Mouse (Mus musculus) midbrain, embryonic 16.5 days (tissue): ENCODE data around the gene Mns1. TPM values are rescaled to one million over a fixed set of nuclear protein-coding genes. Genes with fewer than 3 reads are reported as not detected.
"Not testable (repeated sequence)": the region's sequence is repeated elsewhere in the genome, so short reads cannot be mapped to it uniquely, and the experiment has no call there.

Source experiments
- ATAC-seq: fragments of 200-750 bp; cut with Nextera tagmentation; 2 replicates; pipeline ENCODE4 v1.8.0; 2017; ENCODE audit warnings: moderate TSS enrichment
- H3K27ac ChIP-seq: fragments of 300-500 bp; sonication (generic); 2 replicates; pipeline ENCODE4 v1.5.1; 2014; ENCODE audit warnings: mild to moderate bottlenecking, low read length, mixed read lengths
- H3K27me3 ChIP-seq: fragments of 300-500 bp; sonication (generic); 2 replicates; pipeline ENCODE4 v1.6.1; 2014; ENCODE audit warnings: low read depth, low read length, mixed read lengths; ENCODE audit not compliant: control insufficient read depth, insufficient read depth
- H3K36me3 ChIP-seq: fragments of 300-500 bp; sonication (generic); 2 replicates; pipeline ENCODE4 v1.6.1; 2014; ENCODE audit warnings: mild to moderate bottlenecking, low read length, moderate library complexity, mixed read lengths; ENCODE audit not compliant: control insufficient read depth, insufficient read depth
- H3K4me1 ChIP-seq: fragments of 300-500 bp; sonication (generic); 2 replicates; pipeline ENCODE4 v1.6.1; 2014; ENCODE audit warnings: mild to moderate bottlenecking, low read length, mixed read lengths; ENCODE audit not compliant: control insufficient read depth, insufficient read depth
- H3K4me2 ChIP-seq: fragments of 300-500 bp; sonication (generic); 2 replicates; pipeline ENCODE4 v1.6.1; 2014; ENCODE audit warnings: mild to moderate bottlenecking, low read length, mixed read lengths
- H3K4me3 ChIP-seq: fragments of 300-500 bp; sonication (generic); 2 replicates; pipeline ENCODE4 v1.5.1; 2014; ENCODE audit warnings: low read depth, mild to moderate bottlenecking, low read length, moderate library complexity, mixed read lengths
- H3K9ac ChIP-seq: fragments of 300-500 bp; sonication (generic); 2 replicates; pipeline ENCODE4 v1.6.1; 2014; ENCODE audit warnings: low read depth, low read length, mixed read lengths
- H3K9me3 ChIP-seq: fragments of 300-500 bp; sonication (generic); replicated peaks from 2 replicates; pipeline ENCODE4 v1.6.1; 2014; ENCODE audit warnings: mild to moderate bottlenecking, low read length, mixed read lengths; ENCODE audit not compliant: control insufficient read depth, poor library complexity, severe bottlenecking
- WGBS: fragments of 180-500 bp; shearing (Covaris S2); extraction: QIAGEN DNeasy Blood & Tissue Kit; methylation state at CpG from one replicate; pipeline ENCODE4 v1.1.7; 2014; 5-methylcytosine and 5-hydroxymethylcytosine counted together
- polyA plus RNA-seq: library from polyadenylated mRNA; unstranded; fragments of >200 nt; fragmentation: Nextera tagmentation; extraction: Ambion mirVana; gene quantifications from 2 replicates; pipeline ENCODE4 v1.2.1, GENCODE M21; 2015

The Mns1 gene
- polyA plus RNA-seq, 1 experiment from 2014 or later = 6.3 TPM

GRCm38 (mm10) chr9:72440948-72441926 is 3.4 kb downstream of the Mns1 start:
- no peak overlapping the region for H3K27ac ChIP-seq
- H3K27me3 ChIP-seq = no peaks in the 10 kb centered on the region
- H3K9me3 ChIP-seq = no peaks in the 10 kb centered on the region
- peaks cover 9% of the 10 kb centered on the region for H3K4me1 ChIP-seq
- H3K36me3 ChIP-seq = no peaks in the 10 kb centered on the region
- no peak overlapping the region for H3K9ac ChIP-seq
- ATAC-seq = no peak
- no peak overlapping the region for H3K4me2 ChIP-seq
- 84% methylated on average over 8 of the region's 8 CpGs for WGBS
- no peak overlapping the region for H3K4me3 ChIP-seq

DNA sequence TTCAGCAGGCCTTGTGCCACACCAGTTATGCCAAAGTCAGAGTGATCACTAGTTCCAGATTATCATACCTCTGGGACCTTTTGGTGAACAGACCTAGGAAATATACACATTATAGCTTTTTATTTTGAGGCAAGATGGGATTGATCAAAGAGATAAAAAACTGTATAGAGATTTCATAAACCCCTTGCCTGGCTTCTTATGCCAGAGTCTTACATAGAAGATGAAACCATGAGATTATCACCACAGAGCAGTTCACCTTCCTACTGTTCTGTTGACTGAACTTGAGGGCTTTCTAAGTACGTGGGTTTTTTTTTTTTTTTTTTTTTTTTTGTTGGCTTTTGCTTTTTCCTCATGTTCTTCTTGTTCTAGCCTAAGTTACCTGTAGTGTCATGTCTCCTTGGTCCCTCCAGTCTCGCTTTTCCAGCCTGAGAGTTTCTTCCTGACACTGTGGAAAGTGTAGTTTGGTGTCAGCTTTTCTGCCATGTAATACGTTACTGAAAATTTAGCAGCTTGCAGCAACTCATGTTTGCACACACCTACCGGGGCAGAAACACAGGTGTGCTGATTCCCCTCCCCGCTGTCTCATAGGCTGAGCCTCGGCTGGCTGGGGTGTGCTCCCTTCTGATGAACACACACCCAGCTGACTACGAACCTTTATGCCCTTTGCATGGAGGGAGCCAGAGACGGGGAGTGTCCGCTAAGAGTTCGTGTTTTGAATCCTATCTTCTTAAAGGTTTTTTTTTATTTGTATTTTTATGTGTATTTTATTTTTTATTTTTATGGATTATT is 4.3 kb downstream of the Mns1 start:
- ATAC-seq = no peak
- Histone ChIP-seq H3K27ac (no peak overlapping the region), H3K9me3 (no peaks in the 10 kb centered on the region), H3K4me3 (no peak overlapping the region), H3K4me1 (peaks cover 9% of the 10 kb centered on the region), H3K9ac (no peak overlapping the region), H3K27me3 (no peaks in the 10 kb centered on the region), H3K36me3 (no peaks in the 10 kb centered on the region), H3K4me2 (no peak overlapping the region)
- WGBS = 94% methylated on average over 10 of the region's 10 CpGs

DNA sequence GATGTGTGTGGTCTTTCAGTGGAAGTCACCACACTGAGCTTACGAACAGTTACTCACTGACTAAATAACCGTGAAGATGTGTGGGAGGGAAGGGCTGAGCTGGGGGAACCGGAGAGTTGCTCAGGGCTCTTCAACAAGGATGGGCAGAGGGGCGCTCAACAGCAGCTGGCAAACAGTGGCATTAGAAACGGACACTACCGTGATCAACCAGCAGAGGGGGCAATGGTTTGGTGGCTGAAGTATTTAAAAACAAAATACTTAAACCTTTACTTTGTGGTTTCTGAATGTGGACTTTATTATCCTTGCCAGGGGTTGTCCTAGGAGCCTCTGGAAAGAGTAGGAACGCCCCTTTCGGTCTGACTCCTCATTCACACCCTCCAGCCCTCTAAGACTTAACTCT is 10.2 kb downstream of the Mns1 start:
- 57% methylated on average over 8 of the region's 8 CpGs for WGBS
- H3K4me1 ChIP-seq = no peaks in the 10 kb centered on the region
- no peak overlapping the region for H3K27ac ChIP-seq
- no peaks in the 10 kb centered on the region for H3K9me3 ChIP-seq
- no peak overlapping the region for H3K4me3 ChIP-seq
- H3K27me3 ChIP-seq = no peaks in the 10 kb centered on the region
- H3K9ac ChIP-seq = no peak overlapping the region
- no peak overlapping the region for H3K4me2 ChIP-seq
- no peak for ATAC-seq
- no peaks in the 10 kb centered on the region for H3K36me3 ChIP-seq

DNA sequence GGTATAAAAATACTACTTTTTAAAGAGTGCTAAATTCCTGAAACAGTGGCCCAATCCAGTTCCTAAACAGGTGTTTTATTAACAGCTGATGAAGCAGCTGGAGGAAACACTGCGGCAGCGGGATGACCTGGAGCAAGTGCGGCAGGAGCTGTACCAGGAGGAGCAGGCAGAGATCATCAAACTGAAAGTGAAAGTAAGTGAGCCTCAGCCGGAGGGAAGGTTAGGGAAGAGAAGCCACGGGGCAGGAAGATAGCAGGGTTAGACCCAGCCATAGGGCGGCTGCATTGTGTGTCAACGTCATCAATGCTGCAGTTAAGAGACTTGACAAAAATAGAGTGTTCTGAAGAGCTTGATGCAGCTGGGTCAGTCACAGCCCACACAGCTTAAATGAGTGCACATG is 11.6 kb downstream of the Mns1 start:
- Histone ChIP-seq H3K27ac (no peak overlapping the region), H3K4me3 (no peak overlapping the region), H3K4me1 (no peaks in the 10 kb centered on the region), H3K9ac (no peak overlapping the region), H3K9me3 (no peaks in the 10 kb centered on the region), H3K27me3 (no peaks in the 10 kb centered on the region), H3K36me3 (no peaks in the 10 kb centered on the region), H3K4me2 (no peak overlapping the region)
- no peak for ATAC-seq
- WGBS = 86% methylated on average over 7 of the region's 7 CpGs

- Histone ChIP-seq H3K27me3 (no peaks in the 10 kb centered on the region), H3K4me3 (no peak overlapping the region), H3K4me2 (no peak overlapping the region), H3K4me1 (no peaks in the 10 kb centered on the region), H3K36me3 (no peaks in the 10 kb centered on the region), H3K9ac (no peak overlapping the region), H3K27ac (no peak overlapping the region), H3K9me3 (no peaks in the 10 kb centered on the region)
- no peak for ATAC-seq
- 91% methylated on average over 2 of the region's 2 CpGs for whole genome bisulfite sequencing
Observed at GRCm38 (mm10) chr9:72449841-72450240, 12.0 kb downstream of the Mns1 start.

DNA sequence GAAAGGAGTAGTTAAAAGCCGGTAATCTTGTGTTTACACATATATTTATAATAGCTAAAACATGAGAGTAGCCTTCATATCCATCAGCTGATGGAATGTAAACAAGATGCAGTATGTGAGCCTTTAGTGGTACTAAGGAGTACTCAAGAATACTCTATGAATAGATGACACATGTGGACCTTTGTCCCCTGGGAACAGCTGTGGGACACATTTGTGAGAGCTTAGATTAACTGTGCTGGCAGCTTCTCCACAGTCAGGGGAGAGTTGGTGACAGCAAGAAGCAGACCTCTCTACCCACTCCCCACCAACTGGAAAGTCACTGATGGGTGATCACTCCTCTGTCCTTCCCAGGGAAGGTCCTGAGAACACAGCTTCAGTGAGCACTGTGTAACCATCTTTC is 12.6 kb downstream of the Mns1 start:
- H3K4me3 ChIP-seq = no peak overlapping the region
- no peaks in the 10 kb centered on the region for H3K36me3 ChIP-seq
- no peak overlapping the region for H3K27ac ChIP-seq
- H3K9me3 ChIP-seq = no peaks in the 10 kb centered on the region
- ATAC-seq = no peak
- H3K4me1 ChIP-seq = no peaks in the 10 kb centered on the region
- no peak overlapping the region for H3K4me2 ChIP-seq
- no peaks in the 10 kb centered on the region for H3K27me3 ChIP-seq
- no peak overlapping the region for H3K9ac ChIP-seq
- WGBS = 88% methylated on average over 1 of the region's 1 CpGs

DNA sequence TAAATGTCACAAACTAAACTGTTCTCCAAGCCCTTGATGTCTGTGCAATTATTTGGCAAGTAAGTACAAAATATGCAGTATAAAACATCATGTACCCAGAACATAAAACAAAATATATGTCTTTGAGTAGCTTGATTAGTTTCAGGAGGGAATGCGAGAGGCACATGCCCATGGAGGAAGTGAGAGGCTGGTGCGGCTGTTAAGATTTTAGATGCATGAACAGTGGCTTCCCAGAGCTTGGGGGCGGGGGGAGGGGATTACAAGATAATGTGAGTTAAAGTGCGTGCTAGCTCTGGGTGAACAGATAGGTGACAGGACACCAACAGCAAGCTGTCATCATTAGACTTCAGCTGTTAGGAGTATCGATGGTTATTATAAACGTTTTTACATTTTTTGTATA is 13.3 kb downstream of the Mns1 start:
- Histone ChIP-seq H3K4me2 (no peak overlapping the region), H3K9me3 (no peaks in the 10 kb centered on the region), H3K4me3 (no peak overlapping the region), H3K27ac (no peak overlapping the region), H3K4me1 (no peaks in the 10 kb centered on the region), H3K36me3 (no peaks in the 10 kb centered on the region), H3K27me3 (no peaks in the 10 kb centered on the region), H3K9ac (no peak overlapping the region)
- ATAC-seq = no peak
- WGBS = 88% methylated on average over 6 of the region's 6 CpGs

DNA sequence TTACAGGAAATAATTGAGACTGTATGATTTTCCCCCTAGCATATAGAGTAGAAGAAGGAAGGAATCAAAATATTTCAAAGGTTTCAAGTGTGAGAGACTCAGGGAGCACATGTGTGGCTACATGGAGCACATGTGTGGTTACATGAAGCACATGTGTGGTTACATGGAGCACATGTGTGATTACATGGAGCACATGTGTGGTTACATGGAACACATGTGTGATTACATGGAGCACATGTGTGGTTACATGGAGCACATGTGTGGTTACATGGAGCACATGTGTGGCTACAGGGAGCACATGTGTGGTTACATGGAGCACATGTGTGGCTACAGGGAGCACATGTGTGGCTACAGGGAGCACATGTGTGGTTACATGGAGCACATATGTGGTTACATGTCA is 16.5 kb downstream of the Mns1 start:
- H3K36me3 ChIP-seq, H3K9me3 ChIP-seq, H3K27me3 ChIP-seq, H3K4me3 ChIP-seq, H3K9ac ChIP-seq, H3K27ac ChIP-seq, H3K4me2 ChIP-seq, ATAC-seq, H3K4me1 ChIP-seq: not testable (repeated sequence)

DNA sequence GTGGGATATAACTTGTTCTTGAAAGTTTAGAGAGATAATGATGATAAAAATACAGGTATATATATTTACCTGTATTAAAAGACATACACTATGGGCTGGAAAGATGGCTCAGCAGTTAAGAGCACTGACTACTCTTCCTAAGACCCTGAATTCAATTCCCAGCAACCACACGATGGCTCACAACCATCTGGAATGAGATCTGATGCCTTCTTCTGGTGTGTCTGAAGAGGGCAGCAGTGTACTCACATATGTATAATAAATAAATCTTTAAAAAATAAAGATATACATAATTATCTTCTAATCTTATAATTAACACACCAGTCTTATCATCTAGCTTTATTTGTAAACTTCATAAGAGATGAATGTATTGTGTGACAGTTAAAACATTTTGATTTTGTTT is 18.6 kb downstream of the Mns1 start:
- 35% methylated on average over 1 of the region's 1 CpGs for WGBS
- Histone ChIP-seq H3K27ac (no peak overlapping the region), H3K4me2 (no peak overlapping the region), H3K4me1 (no peaks in the 10 kb centered on the region), H3K36me3 (peaks cover 4% of the 10 kb centered on the region), H3K4me3 (no peak overlapping the region), H3K9ac (no peak overlapping the region), H3K9me3 (no peaks in the 10 kb centered on the region), H3K27me3 (no peaks in the 10 kb centered on the region)
- no peak for ATAC-seq
